Mouse (Mus musculus) forebrain, embryonic 10.5 days (tissue): ENCODE results near the gene Hspd1. TPM values are rescaled to one million over a fixed set of nuclear protein-coding genes. Genes with fewer than 3 reads are reported as not detected.

Experiments
- DNase-seq: peaks from one replicate; pipeline ENCODE4 v3.0.0-alpha.2; 2017; ENCODE audit warnings: low spot score; ENCODE audit errors: extremely low spot score
- H3K27ac ChIP-seq: fragments of 300-500 bp; sonication (generic); 2 replicates; pipeline ENCODE4 v1.5.1; 2016; ENCODE audit warnings: mild to moderate bottlenecking
- H3K27me3 ChIP-seq: fragments of 300-500 bp; sonication (generic); 2 replicates; pipeline ENCODE4 v1.6.1; 2016; ENCODE audit warnings: mild to moderate bottlenecking; ENCODE audit not compliant: poor library complexity, severe bottlenecking
- H3K36me3 ChIP-seq: fragments of 300-500 bp; sonication (generic); replicated peaks from 2 replicates; pipeline ENCODE4 v1.6.1; 2016; ENCODE audit warnings: mild to moderate bottlenecking, moderate library complexity
- H3K4me1 ChIP-seq: fragments of 300-500 bp; sonication (generic); 2 replicates; pipeline ENCODE4 v1.6.1; 2016
- H3K4me3 ChIP-seq: fragments of 300-500 bp; sonication (generic); 2 replicates; pipeline ENCODE4 v1.5.1; 2016; ENCODE audit warnings: mild to moderate bottlenecking, moderate library complexity
- H3K9me3 ChIP-seq: fragments of 300-500 bp; sonication (generic); 2 replicates; pipeline ENCODE4 v1.6.1; 2016; ENCODE audit warnings: mild to moderate bottlenecking, moderate library complexity
- WGBS: fragments of 180-500 bp; shearing (Covaris S2); methylation state at CpG from one replicate; pipeline ENCODE4 v1.1.7; 2016; 5-methylcytosine and 5-hydroxymethylcytosine counted together
- polyA plus RNA-seq: library from polyadenylated mRNA; unstranded; fragments of >200 nt; fragmentation: Nextera tagmentation; extraction: Ambion mirVana; gene quantifications from 2 replicates; pipeline ENCODE4 v1.2.1, GENCODE M21; 2016

Gene Hspd1
- polyA plus RNA-seq, 1 experiment from 2014 or later, result 636 TPM

GRCm38 (mm10) chr1:55109066-55109766, 21.2 kb upstream of the Hspd1 start:
- Histone ChIP-seq H3K9me3 (no peaks in the 10 kb centered on the region), H3K27ac (no peak overlapping the region), H3K27me3 (no peaks in the 10 kb centered on the region), H3K4me3 (no peak overlapping the region), H3K36me3 (no peaks in the 10 kb centered on the region), H3K4me1 (no peaks in the 10 kb centered on the region)
- 89% methylated on average over 4 of the region's 4 CpGs for WGBS
- no peak for DNase-seq

GRCm38 (mm10) chr1:55108473-55108872, 20.4 kb upstream of the Hspd1 start:
- H3K4me1 ChIP-seq, result no peaks in the 10 kb centered on the region
- no peaks in the 10 kb centered on the region for H3K36me3 ChIP-seq
- no peaks in the 10 kb centered on the region for H3K27me3 ChIP-seq
- no peaks in the 10 kb centered on the region for H3K9me3 ChIP-seq
- H3K27ac ChIP-seq, result no peak overlapping the region
- no peak overlapping the region for H3K4me3 ChIP-seq
- 56% methylated on average over 2 of the region's 2 CpGs for WGBS
- DNase-seq, result no peak

- no peaks in the 10 kb centered on the region for H3K27me3 ChIP-seq
- no peaks in the 10 kb centered on the region for H3K9me3 ChIP-seq
- no peak for DNase-seq
- H3K4me1 ChIP-seq, result peaks cover 3% of the 10 kb centered on the region; the same call in 1 of the 2 replicates
- H3K36me3 ChIP-seq, result no peaks in the 10 kb centered on the region
- no peak overlapping the region for H3K4me3 ChIP-seq
- 100% methylated on average over 1 of the region's 1 CpGs for WGBS
- H3K27ac ChIP-seq, result no peak overlapping the region
These were observed 19.6 kb upstream of the Hspd1 start for GRCm38 (mm10) chr1:55107644-55108043.

- no peak for DNase-seq
- Histone ChIP-seq H3K27me3 (no peaks in the 10 kb centered on the region), H3K4me3 (no peak overlapping the region), H3K36me3 (no peaks in the 10 kb centered on the region), H3K4me1 (peaks cover 5% of the 10 kb centered on the region; the same call in 1 of the 2 replicates), H3K27ac (no peak overlapping the region), H3K9me3 (no peaks in the 10 kb centered on the region)
- 92% methylated on average over 9 of the region's 9 CpGs for WGBS
These were observed 19.0 kb upstream of the Hspd1 start for GRCm38 (mm10) chr1:55106919-55107585.

GRCm38 (mm10) chr1:55092469-55092868, 4.4 kb upstream of the Hspd1 start:
- peaks cover 16% of the 10 kb centered on the region for H3K4me1 ChIP-seq
- no peak overlapping the region for H3K4me3 ChIP-seq
- DNase-seq, result no peak
- 75% methylated on average over 1 of the region's 1 CpGs for WGBS
- no peaks in the 10 kb centered on the region for H3K27me3 ChIP-seq
- no peaks in the 10 kb centered on the region for H3K9me3 ChIP-seq
- no peak overlapping the region for H3K27ac ChIP-seq
- peaks cover 51% of the 10 kb centered on the region for H3K36me3 ChIP-seq

DNA sequence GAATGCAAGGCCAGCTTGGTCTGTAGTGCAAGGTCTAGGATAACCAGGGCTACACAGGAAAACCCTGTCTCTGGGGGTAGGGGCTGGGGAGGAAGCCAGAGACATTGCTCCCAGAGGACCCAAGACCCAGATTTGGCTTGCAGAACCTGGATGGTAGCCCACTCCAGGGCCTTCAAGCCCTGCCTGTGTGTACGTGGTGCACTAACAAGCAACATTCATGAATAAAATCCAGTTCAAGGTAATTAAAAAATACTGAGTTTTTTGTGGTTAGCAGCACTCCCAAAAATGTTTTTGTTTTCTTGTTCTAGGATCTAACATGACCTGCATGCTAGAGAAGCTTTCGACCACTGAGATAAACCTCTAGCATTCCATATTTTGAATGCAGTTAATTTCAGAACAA, 4.0 kb upstream of the Hspd1 start:
- no peaks in the 10 kb centered on the region for H3K27me3 ChIP-seq
- H3K36me3 ChIP-seq, result peaks cover 51% of the 10 kb centered on the region
- no peak overlapping the region for H3K4me3 ChIP-seq
- no peaks in the 10 kb centered on the region for H3K9me3 ChIP-seq
- H3K4me1 ChIP-seq, result peaks cover 16% of the 10 kb centered on the region
- no peak overlapping the region for H3K27ac ChIP-seq
- DNase-seq, result no peak
- WGBS, result 91% methylated on average over 2 of the region's 2 CpGs

GRCm38 (mm10) chr1:55089498-55090064, 1.5 kb upstream of the Hspd1 start:
- peaks cover 40% of the 10 kb centered on the region for H3K4me1 ChIP-seq
- H3K9me3 ChIP-seq, result no peaks in the 10 kb centered on the region
- peaks cover 67% of the 10 kb centered on the region for H3K36me3 ChIP-seq
- no peak for DNase-seq
- no peaks in the 10 kb centered on the region for H3K27me3 ChIP-seq
- H3K4me3 ChIP-seq, result peak overlapping the region; percentile 93
- H3K27ac ChIP-seq, result peak overlapping the region; percentile 96
- 92% methylated on average over 5 of the region's 5 CpGs for WGBS

- no peaks in the 10 kb centered on the region for H3K27me3 ChIP-seq
- DNase-seq, result no peak
- H3K4me1 ChIP-seq, result peaks cover 48% of the 10 kb centered on the region
- H3K4me3 ChIP-seq, result peak overlapping the region; percentile 93
- H3K27ac ChIP-seq, result peak overlapping the region; percentile 96
- H3K36me3 ChIP-seq, result peaks cover 70% of the 10 kb centered on the region
- WGBS, result 11% methylated on average over 16 of the region's 16 CpGs
- H3K9me3 ChIP-seq, result no peaks in the 10 kb centered on the region
These were observed 811 bp upstream of the Hspd1 start for GRCm38 (mm10) chr1:55088611-55089497.

GRCm38 (mm10) chr1:55087401-55087904, 590 bp downstream of the Hspd1 start:
- Histone ChIP-seq H3K4me1 (peaks cover 53% of the 10 kb centered on the region), H3K4me3 (peak overlapping the region; percentile 93), H3K27me3 (no peaks in the 10 kb centered on the region), H3K27ac (peak overlapping the region; percentile 96), H3K36me3 (peaks cover 71% of the 10 kb centered on the region), H3K9me3 (no peaks in the 10 kb centered on the region)
- DNase-seq, result no peak
- 0% methylated on average over 57 of the region's 57 CpGs for WGBS

DNA sequence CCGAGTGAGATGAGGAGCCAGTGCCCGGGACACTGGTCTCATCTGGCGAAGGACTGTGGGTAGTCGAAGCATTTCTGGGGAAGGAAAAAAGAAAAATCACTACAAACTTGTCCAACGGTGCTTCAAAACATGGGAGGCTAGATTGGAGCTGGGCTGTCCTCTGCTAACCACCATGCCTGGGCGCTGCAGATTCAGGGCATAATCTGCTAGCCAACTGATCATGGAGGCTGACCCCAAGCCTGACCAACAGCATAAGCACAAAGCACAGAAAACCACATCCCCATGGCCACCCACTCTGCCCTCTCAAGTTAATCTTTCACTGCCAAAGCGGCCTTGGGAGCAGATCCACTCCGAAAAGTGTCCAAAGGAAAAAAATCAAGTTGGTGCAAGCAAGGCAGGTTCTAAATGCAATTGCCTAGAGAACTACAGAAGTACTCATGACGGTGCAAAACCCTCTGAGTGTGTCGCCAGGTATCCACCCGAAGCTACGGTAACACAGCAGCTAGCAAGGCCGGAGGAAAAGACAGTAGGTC, 1.1 kb downstream of the Hspd1 start:
- H3K27me3 ChIP-seq, result no peaks in the 10 kb centered on the region
- peak; percentile 28 for DNase-seq
- H3K27ac ChIP-seq, result peak overlapping the region; percentile 96
- no peaks in the 10 kb centered on the region for H3K9me3 ChIP-seq
- peak overlapping the region; percentile 93 for H3K4me3 ChIP-seq
- peaks cover 53% of the 10 kb centered on the region for H3K4me1 ChIP-seq
- H3K36me3 ChIP-seq, result peaks cover 71% of the 10 kb centered on the region
- WGBS, result 3% methylated on average over 13 of the region's 13 CpGs

GRCm38 (mm10) chr1:55085781-55086366, 2.2 kb downstream of the Hspd1 start:
- Histone ChIP-seq H3K4me1 (peaks cover 53% of the 10 kb centered on the region), H3K36me3 (peaks cover 71% of the 10 kb centered on the region)

GRCm38 (mm10) chr1:55082106-55082505, 5.9 kb downstream of the Hspd1 start:
- no peaks in the 10 kb centered on the region for H3K9me3 ChIP-seq
- WGBS, result 84% methylated on average over 1 of the region's 1 CpGs
- H3K4me1 ChIP-seq, result peaks cover 36% of the 10 kb centered on the region
- no peak overlapping the region for H3K27ac ChIP-seq
- H3K36me3 ChIP-seq, result peaks cover 91% of the 10 kb centered on the region
- no peaks in the 10 kb centered on the region for H3K27me3 ChIP-seq
- no peak overlapping the region for H3K4me3 ChIP-seq
- no peak for DNase-seq

More at GRCm38 (mm10) chr1:55085781-55086366, 2.2 kb downstream of the Hspd1 start:
- 61% methylated on average over 7 of the region's 7 CpGs for WGBS
- Histone ChIP-seq H3K27ac (no peak overlapping the region), H3K4me3 (peak overlapping the region; percentile 93), H3K9me3 (no peaks in the 10 kb centered on the region), H3K27me3 (no peaks in the 10 kb centered on the region)
- DNase-seq, result no peak
